Mouse (Mus musculus) ES-Bruce4 (cell line): Measurements from ENCODE around the gene Tcaf1.

Source experiments
- CTCF ChIP-seq: IDR thresholded peaks from one replicate; pipeline ENCODE4 v1.8.1; 2011; ENCODE audit warnings: low read depth, low read length
- POLR2A ChIP-seq: IDR thresholded peaks from one replicate; pipeline ENCODE4 v1.8.1; 2011; ENCODE audit warnings: low read length; ENCODE audit not compliant: insufficient read depth

- TF ChIP-seq CTCF: no peak
- no peak for TF ChIP-seq POLR2A
These were observed 75.5 kb downstream of the Tcaf1 start for GRCm38 (mm10) chr6:42634393-42634792.
